Mouse (Mus musculus): ENCODE measurements around the gene Creg1. TPM values are rescaled to one million over a fixed set of nuclear protein-coding genes. Genes with fewer than 3 reads are reported as not detected.

Gene Creg1
- total RNA-seq (2021) = 10 to 100 TPM; 37.2 to 42.5 TPM
- long read RNA-seq, experiment 1, transcript Creg1-202 (4 exons, 2,163 nt) = major isoform, 80 of 82 reads
- long read RNA-seq, experiment 1, partial matches to known transcripts = 0 of 82 reads
- long read RNA-seq, experiment 1, other reads (novel, unspliced or antisense) = 2 of 82 reads
- long read RNA-seq, experiment 2, transcript Creg1-202 (4 exons, 2,163 nt) = major isoform, 59 of 65 reads
- long read RNA-seq, experiment 2, partial matches to known transcripts = 1 of 65 reads
- long read RNA-seq, experiment 2, other reads (novel, unspliced or antisense) = 5 of 65 reads

GRCm38 (mm10) chr1:165763635-165764372 lies at the start of gene Creg1:
TSS of gene Creg1 (plus strand) at chr1:165763746.
- peak; percentile 91 for DNase-seq

- no peak for DNase-seq
Observed at GRCm38 (mm10) chr1:165713798-165714197, 49.7 kb upstream of the Creg1 start.

GRCm38 (mm10) chr1:165716426-165716825 lies 47.1 kb upstream of the Creg1 start:
- DNase-seq = no peak

- DNase-seq = no peak
Observed at GRCm38 (mm10) chr1:165717711-165718542, 45.6 kb upstream of the Creg1 start.

- no peak for DNase-seq
Observed at GRCm38 (mm10) chr1:165718543-165719105, 44.9 kb upstream of the Creg1 start.

GRCm38 (mm10) chr1:165722531-165723123 lies 40.9 kb upstream of the Creg1 start:
- no peak for DNase-seq

GRCm38 (mm10) chr1:165724219-165725033 lies 39.1 kb upstream of the Creg1 start:
- no peak for DNase-seq

- no peak for DNase-seq
Observed at GRCm38 (mm10) chr1:165725039-165725644, 38.4 kb upstream of the Creg1 start.

GRCm38 (mm10) chr1:165726986-165727385 lies 36.6 kb upstream of the Creg1 start:
- no peak for DNase-seq

GRCm38 (mm10) chr1:165728057-165728639 lies 35.4 kb upstream of the Creg1 start:
- no peak for DNase-seq

- DNase-seq = no peak
Observed at GRCm38 (mm10) chr1:165730129-165730528, 33.4 kb upstream of the Creg1 start.

GRCm38 (mm10) chr1:165731553-165731952 lies 32.0 kb upstream of the Creg1 start:
- no peak for DNase-seq

- no peak for DNase-seq
Observed at GRCm38 (mm10) chr1:165734840-165735239, 28.7 kb upstream of the Creg1 start.

GRCm38 (mm10) chr1:165735826-165736818 lies 27.4 kb upstream of the Creg1 start:
- peak; percentile 89 for DNase-seq

GRCm38 (mm10) chr1:165737451-165737850 lies 26.1 kb upstream of the Creg1 start:
- DNase-seq = no peak

- no peak for DNase-seq
Observed at GRCm38 (mm10) chr1:165737867-165738266, 25.7 kb upstream of the Creg1 start.

GRCm38 (mm10) chr1:165738985-165739384 lies 24.6 kb upstream of the Creg1 start:
- no peak for DNase-seq

- DNase-seq = no peak
Observed at GRCm38 (mm10) chr1:165741989-165742388, 21.6 kb upstream of the Creg1 start.

GRCm38 (mm10) chr1:165748053-165748452 lies 15.5 kb upstream of the Creg1 start:
- DNase-seq = no peak

Data from gastrocnemius, postnatal 10 days (tissue).